Mouse (Mus musculus): ENCODE measurements around the gene Lancl3.

Gene Lancl3

GRCm38 (mm10) chrX:9199761-9200371 is at the start of gene Lancl3:
Lancl3 (plus strand) TSS chrX:9199902.
- peak; percentile 17 for DNase-seq

GRCm38 (mm10) chrX:9179011-9179410 is 20.7 kb upstream of the Lancl3 start:
- no peak for DNase-seq

GRCm38 (mm10) chrX:9181570-9181969 is 18.1 kb upstream of the Lancl3 start:
- DNase-seq: no peak

- peak; percentile 58 for DNase-seq
Observed at GRCm38 (mm10) chrX:9200380-9200917, 747 bp downstream of the Lancl3 start.

GRCm38 (mm10) chrX:9201954-9202353 is 2.3 kb downstream of the Lancl3 start:
- DNase-seq: no peak

- no peak for DNase-seq
Observed at GRCm38 (mm10) chrX:9202781-9203405, 3.2 kb downstream of the Lancl3 start.

- no peak for DNase-seq
Observed at GRCm38 (mm10) chrX:9205121-9205520, 5.4 kb downstream of the Lancl3 start.

GRCm38 (mm10) chrX:9216244-9216643 is 16.5 kb downstream of the Lancl3 start:
- peak; percentile 64 for DNase-seq

GRCm38 (mm10) chrX:9219570-9219969 is 19.9 kb downstream of the Lancl3 start:
- DNase-seq: no peak

GRCm38 (mm10) chrX:9221206-9221605 is 21.5 kb downstream of the Lancl3 start:
- DNase-seq: peak; percentile 66

GRCm38 (mm10) chrX:9221736-9222135 is 22.0 kb downstream of the Lancl3 start:
- no peak for DNase-seq

GRCm38 (mm10) chrX:9222412-9223221 is 22.9 kb downstream of the Lancl3 start:
- no peak for DNase-seq

GRCm38 (mm10) chrX:9227105-9227504 is 27.4 kb downstream of the Lancl3 start:
- DNase-seq: no peak

GRCm38 (mm10) chrX:9240737-9241591 is 41.3 kb downstream of the Lancl3 start:
- DNase-seq: no peak

- DNase-seq: no peak
Observed at GRCm38 (mm10) chrX:9243381-9243864, 43.7 kb downstream of the Lancl3 start.

GRCm38 (mm10) chrX:9244603-9245336 is 45.1 kb downstream of the Lancl3 start:
- no peak for DNase-seq

GRCm38 (mm10) chrX:9248911-9249310 is 49.2 kb downstream of the Lancl3 start:
- DNase-seq: no peak

GRCm38 (mm10) chrX:9253990-9254389 is 54.3 kb downstream of the Lancl3 start:
- no peak for DNase-seq

GRCm38 (mm10) chrX:9254901-9255300 is 55.2 kb downstream of the Lancl3 start:
- DNase-seq: no peak

GRCm38 (mm10) chrX:9256766-9257165 is 57.1 kb downstream of the Lancl3 start, which contains the start of gene Gm14862:
Gm14862 (minus strand) TSS chrX:9256899.
- DNase-seq: no peak

- no peak for DNase-seq
Observed at GRCm38 (mm10) chrX:9257831-9258230, 58.1 kb downstream of the Lancl3 start.

- no peak for DNase-seq
Observed at GRCm38 (mm10) chrX:9259267-9259666, 59.6 kb downstream of the Lancl3 start.

Data from thymus, postnatal 4 days (tissue).